Mouse (Mus musculus): ENCODE data around the gene Zbtb34.

Zbtb34 gene

GRCm38 (mm10) chr2:33401217-33401616, 29.9 kb downstream of the Zbtb34 start:
- CTCF ChIA-PET, result no interaction called here

DNA sequence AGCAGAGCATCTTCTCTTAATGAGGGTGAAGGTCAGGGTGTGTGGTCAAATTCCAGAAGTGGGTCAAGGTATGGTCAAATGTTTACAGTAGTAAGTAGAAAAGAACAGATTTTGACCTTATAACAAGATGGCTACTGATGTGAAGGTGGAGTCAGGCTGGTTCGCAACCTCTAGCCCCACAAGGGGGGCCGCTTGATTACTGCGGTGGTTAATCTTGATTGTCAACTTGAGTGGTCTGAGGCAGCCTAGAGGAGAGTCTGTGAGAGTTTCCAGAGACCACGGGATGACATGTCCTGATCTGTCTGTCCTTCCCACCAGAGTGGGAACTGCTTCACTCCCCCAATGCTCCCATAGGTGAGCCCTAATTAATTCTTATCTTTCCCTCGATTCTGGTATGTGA, 30.6 kb downstream of the Zbtb34 start:
- CTCF ChIA-PET, result no interaction called here

GRCm38 (mm10) chr2:33399091-33399490, 32.0 kb downstream of the Zbtb34 start:
- CTCF ChIA-PET, result no interaction called here

DNA sequence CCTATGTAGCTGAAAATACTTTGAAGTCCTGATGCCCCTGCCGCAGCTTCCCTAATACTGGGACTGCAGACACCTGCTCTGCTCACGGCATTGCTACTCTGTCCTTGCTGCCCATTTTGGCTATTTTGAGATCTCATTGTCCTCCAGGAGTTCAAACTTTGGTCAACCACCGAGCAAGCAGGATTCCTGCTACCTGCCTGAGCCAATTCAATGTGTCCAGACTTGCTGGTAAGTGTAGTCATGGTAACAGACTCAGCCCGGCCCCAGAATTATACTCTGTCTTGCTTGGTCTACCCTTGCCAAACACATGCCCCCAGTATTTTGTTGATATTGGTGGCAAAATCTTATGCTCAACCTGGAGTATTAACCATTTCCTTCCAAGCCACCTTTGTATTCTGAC, 34.1 kb downstream of the Zbtb34 start:
- CTCF ChIA-PET, result no interaction called here

- CTCF ChIA-PET, result no interaction called here
These were observed 36.1 kb downstream of the Zbtb34 start for GRCm38 (mm10) chr2:33395053-33395452.

GRCm38 (mm10) chr2:33393951-33394635, 37.0 kb downstream of the Zbtb34 start:
- CTCF ChIA-PET, result no interaction called here

DNA sequence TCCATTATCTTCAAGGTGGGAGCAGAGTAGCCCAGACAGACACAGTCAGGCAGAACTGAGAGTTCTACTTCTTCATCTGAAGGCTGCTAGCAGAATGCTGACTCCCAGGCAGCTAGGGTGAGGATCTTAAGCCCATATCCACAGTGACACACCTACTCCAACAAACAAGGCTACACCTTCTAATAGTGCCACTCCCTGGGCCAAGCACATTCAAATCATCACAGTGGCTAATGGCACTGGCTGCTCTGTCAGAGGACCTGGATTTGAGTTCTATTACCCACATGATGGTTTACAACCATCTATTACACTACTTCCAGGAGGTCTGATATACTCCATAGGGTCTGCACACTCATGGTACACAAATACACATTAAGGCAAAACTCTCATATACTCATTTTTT, 38.1 kb downstream of the Zbtb34 start:
- CTCF ChIA-PET, result no interaction called here

- CTCF ChIA-PET, result no interaction called here
These were observed 59.3 kb downstream of the Zbtb34 start for GRCm38 (mm10) chr2:33371648-33372408.

DNA sequence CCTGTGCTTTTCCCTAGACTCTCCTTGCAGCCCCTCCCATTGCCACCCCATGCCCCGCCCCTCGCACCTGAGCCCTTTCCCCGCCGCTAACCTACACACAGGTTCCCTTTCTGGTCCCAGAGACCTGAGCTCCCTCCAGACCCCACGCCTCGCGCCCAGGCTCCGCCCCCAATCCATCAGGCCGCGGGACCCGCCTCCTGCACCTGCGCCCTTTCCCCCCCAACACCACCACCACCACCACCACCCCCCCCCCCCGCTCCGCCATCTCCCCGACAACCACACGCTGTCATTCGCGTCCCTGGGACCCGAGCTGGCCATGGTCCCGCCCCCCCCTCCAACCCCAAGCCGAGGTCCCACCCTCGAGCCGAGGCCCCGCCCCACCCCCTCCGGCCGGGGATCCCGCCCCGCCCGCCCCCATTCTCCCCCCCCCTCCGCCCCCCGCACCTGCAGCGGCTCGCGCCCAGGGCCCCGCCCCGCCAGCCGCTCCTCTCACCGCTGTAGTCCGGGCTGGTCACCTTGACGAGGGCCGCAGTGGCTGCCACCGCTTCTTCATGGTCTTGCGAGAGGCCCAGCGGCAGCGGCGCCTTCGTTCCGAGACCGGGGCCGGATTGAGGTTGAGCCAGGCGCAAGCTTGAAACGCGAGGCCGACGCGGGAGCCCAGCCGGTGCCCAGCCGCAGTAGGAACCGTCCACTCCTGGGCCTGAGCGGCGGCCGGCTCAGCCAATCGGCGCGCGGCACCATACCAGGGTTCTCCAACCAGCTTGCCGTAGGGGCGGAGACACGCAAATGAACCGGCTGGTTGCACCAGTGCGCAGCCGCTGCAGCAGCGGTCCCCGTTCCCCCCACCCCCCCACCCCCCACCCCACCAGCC, 60.1 kb downstream of the Zbtb34 start, which contains the start of gene Ralgps1:
TSS of gene Ralgps1 (minus strand) at position 710 of the 871 bp plus-strand sequence.
- CTCF ChIA-PET, result interaction anchor here (0.6 kb wide), 1 partner anchor 1431 kb away, joined by 3 read pairs; no protein-coding TSS in a partner anchor

DNA sequence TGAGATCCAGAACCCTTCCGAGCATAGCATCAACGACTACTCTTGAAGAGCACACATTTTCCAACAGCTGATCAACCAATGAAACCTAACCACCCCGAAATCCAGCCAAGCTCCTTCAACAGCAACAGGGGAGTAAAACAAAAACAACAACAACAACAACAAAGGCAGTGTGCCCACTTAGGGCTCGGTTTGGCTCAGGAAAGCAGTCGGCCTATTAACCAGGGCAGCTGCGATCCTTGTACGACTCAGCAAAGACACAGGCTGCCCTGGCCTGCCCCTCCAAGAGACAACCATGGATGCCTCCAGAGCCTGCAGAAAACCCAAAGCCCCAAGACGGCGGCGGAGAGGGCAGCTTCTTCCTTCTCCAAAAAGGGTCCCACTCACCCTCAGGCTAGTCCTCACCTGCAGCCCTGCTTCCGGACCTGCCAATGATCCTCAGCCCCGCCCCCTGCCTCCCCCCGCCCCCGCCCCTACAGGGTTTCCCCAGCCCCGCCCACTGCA, 60.8 kb downstream of the Zbtb34 start:
- CTCF ChIA-PET, result interaction anchor here (0.6 kb wide), 1 partner anchor 1432 kb away, joined by 3 read pairs; no protein-coding TSS in a partner anchor

DNA sequence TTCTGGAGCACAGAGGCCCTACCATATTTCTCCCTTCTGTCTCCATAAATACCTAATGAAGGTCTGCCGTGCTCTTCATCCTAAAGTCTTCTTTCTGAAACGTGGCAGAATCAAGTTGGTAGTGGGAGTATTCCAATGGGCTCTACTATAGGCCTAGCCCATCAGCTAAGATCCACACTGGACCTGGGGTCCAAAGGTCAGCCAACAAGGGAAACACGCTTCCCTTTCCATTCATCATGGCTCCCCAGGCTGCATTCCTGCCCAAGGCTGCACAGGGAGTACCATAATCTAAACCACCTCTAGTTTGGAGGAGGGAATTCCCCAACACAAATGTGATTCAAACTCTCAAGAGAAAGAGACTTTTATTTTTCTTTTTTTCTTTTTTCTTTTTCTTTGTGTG, 61.7 kb downstream of the Zbtb34 start:
- CTCF ChIA-PET, result no interaction called here

GRCm38 (mm10) chr2:33368486-33368885, 62.6 kb downstream of the Zbtb34 start:
- CTCF ChIA-PET, result no interaction called here

- CTCF ChIA-PET, result interaction anchor here (0.6 kb wide), 1 partner anchor 10 kb away, joined by 4 read pairs; no protein-coding TSS in a partner anchor
These were observed 65.2 kb downstream of the Zbtb34 start for GRCm38 (mm10) chr2:33365703-33366471.

GRCm38 (mm10) chr2:33364656-33365055, 66.5 kb downstream of the Zbtb34 start:
- CTCF ChIA-PET, result no interaction called here

DNA sequence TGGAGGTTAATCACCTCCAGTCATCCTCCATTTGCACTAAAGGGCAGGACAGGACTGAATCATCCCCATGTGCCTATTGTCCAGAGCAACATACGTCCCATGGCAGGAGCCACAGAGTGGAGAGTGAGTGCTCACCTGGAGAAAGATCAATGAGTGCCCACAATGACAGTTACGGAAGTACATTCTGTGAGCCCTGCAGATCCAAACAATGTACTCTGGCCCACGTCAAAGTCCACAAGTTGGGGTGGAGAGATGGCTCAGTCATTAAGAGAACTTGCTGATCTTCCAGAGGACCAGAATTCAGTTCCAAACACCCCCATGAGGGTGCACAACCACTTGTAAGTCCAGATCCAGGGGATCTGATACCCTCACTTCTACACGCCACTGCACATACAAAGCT, 67.2 kb downstream of the Zbtb34 start:
- CTCF ChIA-PET, result no interaction called here

- CTCF ChIA-PET, result no interaction called here
These were observed 69.9 kb downstream of the Zbtb34 start for GRCm38 (mm10) chr2:33361139-33361716.

DNA sequence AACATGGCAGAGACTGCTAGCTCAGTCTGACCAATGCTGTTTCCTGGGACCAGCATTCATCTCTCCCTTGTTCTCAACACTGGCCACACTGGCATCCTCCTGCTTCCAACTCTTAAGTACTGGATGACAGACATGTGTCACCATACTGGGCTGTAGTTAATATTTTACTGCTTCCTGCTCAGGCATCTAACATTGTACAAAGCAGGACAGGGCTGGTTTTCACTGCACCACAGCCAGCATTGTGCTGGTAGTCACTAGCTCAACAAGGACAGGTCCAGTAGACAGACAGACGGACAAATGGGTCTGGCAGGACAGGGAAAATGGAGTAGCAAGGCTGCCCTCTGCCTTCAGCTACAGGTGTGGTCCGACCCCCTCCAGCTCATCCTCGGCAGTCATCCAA, 70.6 kb downstream of the Zbtb34 start:
- CTCF ChIA-PET, result no interaction called here

GRCm38 (mm10) chr2:33359184-33359583, 71.9 kb downstream of the Zbtb34 start:
- CTCF ChIA-PET, result no interaction called here

GRCm38 (mm10) chr2:33357250-33357838, 73.8 kb downstream of the Zbtb34 start:
- CTCF ChIA-PET, result no interaction called here

All from spleen, embryonic (tissue).